Mouse (Mus musculus) 3134 (cell line): ENCODE measurements around the gene Evc2.

ENCODE experiments used
- DNase-seq: peaks from one replicate; pipeline ENCODE4 v3.0.0-alpha.2; 2011; ENCODE audit warnings: low spot score; ENCODE audit not compliant: insufficient read length; ENCODE audit errors: extremely low read depth

The Evc2 gene

GRCm38 (mm10) chr5:37363284-37363683 lies 25.0 kb downstream of the Evc2 start:
- no peak for DNase-seq

- no peak for DNase-seq
Observed at GRCm38 (mm10) chr5:37365751-37366150, 27.5 kb downstream of the Evc2 start.

- DNase-seq = no peak
Observed at GRCm38 (mm10) chr5:37368796-37369195, 30.5 kb downstream of the Evc2 start.

- DNase-seq = no peak
Observed at GRCm38 (mm10) chr5:37377376-37377775, 39.1 kb downstream of the Evc2 start.

- no peak for DNase-seq
Observed at GRCm38 (mm10) chr5:37380641-37381040, 42.3 kb downstream of the Evc2 start.

- DNase-seq = no peak
Observed at GRCm38 (mm10) chr5:37383570-37383969, 45.3 kb downstream of the Evc2 start.

- no peak for DNase-seq
Observed at GRCm38 (mm10) chr5:37388646-37389045, 50.3 kb downstream of the Evc2 start.

- no peak for DNase-seq
Observed at GRCm38 (mm10) chr5:37389808-37390495, 51.7 kb downstream of the Evc2 start.

GRCm38 (mm10) chr5:37390923-37391322 lies 52.6 kb downstream of the Evc2 start:
- no peak for DNase-seq

- DNase-seq = no peak
Observed at GRCm38 (mm10) chr5:37391901-37392300, 53.6 kb downstream of the Evc2 start.

- DNase-seq = no peak
Observed at GRCm38 (mm10) chr5:37395172-37396030, 57.1 kb downstream of the Evc2 start.

- DNase-seq = no peak
Observed at GRCm38 (mm10) chr5:37419028-37419427, 80.7 kb downstream of the Evc2 start.

GRCm38 (mm10) chr5:37427210-37427609 lies 88.9 kb downstream of the Evc2 start:
- DNase-seq = no peak

- DNase-seq = no peak
Observed at GRCm38 (mm10) chr5:37435417-37435816, 97.1 kb downstream of the Evc2 start.

GRCm38 (mm10) chr5:37442767-37443166 lies 104.5 kb downstream of the Evc2 start:
- DNase-seq = no peak

- DNase-seq = no peak
Observed at GRCm38 (mm10) chr5:37447546-37447945, 109.2 kb downstream of the Evc2 start.

- DNase-seq = no peak
Observed at GRCm38 (mm10) chr5:37456590-37456989, 118.3 kb downstream of the Evc2 start.

- no peak for DNase-seq
Observed at GRCm38 (mm10) chr5:37457191-37457590, 118.9 kb downstream of the Evc2 start.

GRCm38 (mm10) chr5:37457831-37458230 lies 119.5 kb downstream of the Evc2 start:
- no peak for DNase-seq

- DNase-seq = no peak
Observed at GRCm38 (mm10) chr5:37458236-37458635, 119.9 kb downstream of the Evc2 start.

- no peak for DNase-seq
Observed at GRCm38 (mm10) chr5:37465461-37465860, 127.2 kb downstream of the Evc2 start.

GRCm38 (mm10) chr5:37467646-37468045 lies 129.3 kb downstream of the Evc2 start:
- DNase-seq = no peak
